Mouse (Mus musculus) cerebellum, adult 8-10 months (tissue): ENCODE measurements at regions not wholly inside any gene's neighbourhood (a gene's known extent, or its start where the extent isn't known, plus 50 kb on each side); places are given as distances from the start of the nearest gene placed in this dataset.
A peak's percentile ranks its signal among the peaks of the same experiment; 100 is the strongest.
"Not testable (repeated sequence)": the region's sequence is repeated elsewhere in the genome, so short reads cannot be mapped to it uniquely, and the experiment has no call there.

Experiments
- DNase-seq: peaks from one replicate; pipeline ENCODE4 v3.0.0; 2022

- DNase-seq, result no peak
These were observed 214.4 kb downstream of the Trim29 start for GRCm38 (mm10) chr9:43524947-43525565.

DNA sequence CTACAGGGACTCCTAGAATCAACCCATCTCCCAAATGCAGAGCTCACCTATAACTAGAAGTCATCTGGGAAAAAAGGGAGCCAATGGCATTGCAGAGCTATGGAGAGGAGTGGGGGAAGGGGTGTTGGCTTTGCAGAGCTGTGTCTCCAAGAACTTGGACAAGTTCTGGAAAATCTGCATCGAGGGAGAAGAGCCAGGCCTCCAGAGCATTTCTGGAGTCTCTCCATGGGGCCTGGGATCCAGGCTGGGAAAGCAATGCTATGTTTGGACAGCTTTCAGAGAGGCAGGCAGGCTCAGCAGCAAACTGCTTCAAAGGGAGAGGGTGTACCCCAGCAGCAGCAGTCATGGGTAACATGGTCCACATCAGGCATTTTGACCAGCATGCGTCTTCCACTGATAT lies 211.6 kb upstream of the Nectin1 start:
- DNase-seq, result no peak

- no peak for DNase-seq
These were observed 207.8 kb upstream of the Nectin1 start for GRCm38 (mm10) chr9:43535967-43536366.

GRCm38 (mm10) chr9:43537121-43537520 lies 206.7 kb upstream of the Nectin1 start:
- no peak for DNase-seq

GRCm38 (mm10) chr9:43540131-43540530 lies 203.7 kb upstream of the Nectin1 start:
- no peak for DNase-seq

DNA sequence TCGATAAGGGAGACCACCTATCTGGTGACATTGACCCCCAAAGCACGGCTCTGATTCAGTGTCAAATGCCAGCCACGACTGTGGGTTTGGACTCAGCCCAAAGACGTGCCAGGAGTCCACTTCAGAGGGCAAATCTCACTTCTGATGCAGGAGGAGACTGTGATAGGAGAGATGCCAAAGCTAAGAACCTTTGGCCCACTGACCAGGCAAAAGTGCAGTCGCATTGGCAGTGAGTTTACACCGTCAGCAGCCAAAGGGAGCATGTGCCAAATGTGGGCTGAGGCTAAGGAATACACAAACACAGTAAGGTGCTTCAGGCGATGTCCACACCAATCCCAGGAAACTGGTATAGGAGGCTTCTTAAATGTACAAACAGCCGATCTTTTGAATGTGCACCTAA lies 202.6 kb upstream of the Nectin1 start:
- no peak for DNase-seq

DNA sequence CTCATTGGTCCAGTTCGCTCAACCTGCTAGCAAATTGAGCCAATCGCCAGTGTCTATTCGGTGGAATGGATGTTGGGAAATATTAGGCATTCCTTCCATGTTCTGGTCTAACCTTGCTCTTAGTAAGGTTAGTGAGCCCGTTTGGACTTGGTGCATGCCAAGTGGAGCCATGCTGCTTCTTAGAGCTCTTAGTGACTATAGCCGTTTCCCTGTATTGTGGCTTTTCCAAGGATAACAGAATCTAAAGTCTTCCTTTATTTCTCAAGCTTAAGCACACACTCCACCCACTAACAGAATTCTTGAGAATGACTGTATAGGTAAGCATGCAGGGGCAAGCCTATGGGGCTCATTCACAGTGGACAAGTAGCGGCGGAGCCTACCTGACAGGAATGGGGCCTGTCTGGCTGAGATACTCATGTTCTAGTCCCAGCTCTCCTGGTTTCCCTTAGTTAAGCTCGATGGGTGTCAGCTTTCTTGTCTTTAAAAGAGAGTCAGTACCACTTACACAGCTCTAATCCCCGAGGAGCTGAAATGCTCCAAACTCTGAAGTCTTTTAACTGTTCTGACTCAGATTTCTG lies 201.6 kb upstream of the Nectin1 start:
- no peak for DNase-seq

- DNase-seq, result peak; percentile 23
These were observed 198.7 kb upstream of the Nectin1 start for GRCm38 (mm10) chr9:43545081-43545565.

DNA sequence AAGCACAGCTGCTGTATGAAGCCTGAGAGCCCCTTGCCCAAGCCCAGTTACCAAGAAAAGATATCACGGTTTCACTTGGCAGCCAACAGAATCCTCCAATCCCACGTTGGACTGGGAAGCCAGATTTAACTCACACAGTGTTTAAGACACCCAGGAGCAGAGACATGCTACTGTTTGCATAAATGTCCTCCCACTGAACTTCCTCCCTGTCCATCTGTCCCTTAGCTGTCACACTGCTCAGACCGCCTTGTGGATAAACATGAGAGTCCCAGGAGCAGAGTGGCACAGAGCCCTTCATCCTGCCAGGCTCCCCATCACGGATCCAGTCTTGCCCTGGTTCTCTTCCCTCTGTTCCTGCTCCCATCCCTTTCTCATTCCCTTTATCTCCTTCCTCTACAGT lies 194.9 kb upstream of the Nectin1 start:
- no peak for DNase-seq

DNA sequence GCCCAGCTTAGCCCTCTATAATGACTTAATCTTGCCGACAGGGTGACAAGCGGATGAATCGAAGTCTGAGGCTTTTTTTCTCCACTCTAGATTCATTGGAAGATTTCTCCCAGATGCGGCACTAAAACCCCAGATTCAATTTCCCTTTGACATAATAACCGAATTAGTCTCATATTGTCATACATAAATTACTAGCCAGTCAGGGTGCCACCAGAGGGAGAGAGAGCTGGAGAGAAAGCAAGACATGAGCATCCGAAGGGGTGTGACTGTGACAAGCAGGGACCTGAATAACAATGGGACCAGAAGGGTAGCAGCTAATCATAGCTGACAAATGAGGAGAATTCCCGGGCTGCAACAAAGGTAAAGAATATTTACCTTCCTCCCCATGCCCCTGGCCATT lies 194.5 kb upstream of the Nectin1 start:
- DNase-seq, result no peak

- DNase-seq, result not testable (repeated sequence)
These were observed 191.0 kb upstream of the Nectin1 start for GRCm38 (mm10) chr9:43552758-43553157.

DNA sequence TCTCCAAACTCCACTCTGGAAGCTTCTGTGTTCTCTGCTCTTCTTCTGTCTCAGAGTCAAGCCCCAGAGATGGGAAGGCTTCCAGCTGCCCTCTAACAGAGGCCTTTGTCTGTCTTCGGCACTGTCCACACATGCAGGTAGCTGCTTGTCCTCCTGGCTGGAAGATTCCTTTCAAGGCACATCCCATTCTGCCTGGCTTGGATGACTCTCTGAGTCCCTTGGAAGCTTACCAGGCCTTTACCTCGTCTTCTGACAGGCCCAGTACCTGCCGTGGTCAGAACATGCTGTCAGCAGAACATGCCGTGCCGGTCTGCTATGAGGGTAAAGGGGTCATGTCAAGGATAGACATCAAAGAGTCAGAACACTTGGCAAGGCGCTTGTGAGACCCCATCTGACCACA lies 181.8 kb upstream of the Nectin1 start:
- DNase-seq, result no peak

GRCm38 (mm10) chr9:43564239-43564906 lies 179.4 kb upstream of the Nectin1 start:
- no peak for DNase-seq

DNA sequence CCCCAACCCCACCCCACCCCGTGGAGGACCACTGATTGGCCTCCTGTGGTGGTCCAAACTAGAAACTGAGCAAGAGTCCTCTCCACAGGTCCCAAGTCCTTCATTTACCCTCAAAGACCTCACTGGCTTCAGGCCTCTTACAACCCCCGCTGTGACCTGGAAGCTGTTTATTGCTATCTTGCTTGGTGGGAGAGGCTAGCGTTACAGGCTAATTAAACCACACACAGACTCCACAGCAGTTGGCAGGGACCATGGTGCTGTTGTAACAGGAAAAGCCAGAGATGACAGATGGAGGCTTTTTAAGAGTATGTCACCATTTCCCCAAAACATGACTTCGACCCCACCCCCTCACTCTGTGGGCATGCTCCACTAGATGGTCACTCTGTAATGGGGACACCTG lies 174.9 kb upstream of the Nectin1 start:
- DNase-seq, result no peak

DNA sequence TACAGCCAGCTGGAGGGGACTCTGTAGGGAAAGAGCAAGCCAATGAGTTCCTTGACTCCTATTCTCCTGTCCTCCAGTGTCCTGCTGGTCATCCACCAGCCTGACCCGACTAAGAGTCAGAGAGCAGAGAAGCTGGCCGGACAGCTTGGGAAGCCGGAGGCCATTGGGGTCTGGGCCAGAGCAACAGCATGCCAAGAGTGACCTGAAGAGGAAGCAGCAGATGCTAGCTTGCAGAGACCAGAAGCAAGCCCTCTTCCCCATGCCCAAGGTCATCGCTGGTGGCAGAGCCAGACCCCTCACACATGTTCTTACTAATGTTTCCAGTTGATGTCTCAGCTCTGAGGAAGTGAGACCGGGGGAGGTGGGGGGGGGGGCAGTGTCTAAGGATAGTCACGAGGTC lies 172.7 kb upstream of the Nectin1 start:
- DNase-seq, result peak; percentile 11

DNA sequence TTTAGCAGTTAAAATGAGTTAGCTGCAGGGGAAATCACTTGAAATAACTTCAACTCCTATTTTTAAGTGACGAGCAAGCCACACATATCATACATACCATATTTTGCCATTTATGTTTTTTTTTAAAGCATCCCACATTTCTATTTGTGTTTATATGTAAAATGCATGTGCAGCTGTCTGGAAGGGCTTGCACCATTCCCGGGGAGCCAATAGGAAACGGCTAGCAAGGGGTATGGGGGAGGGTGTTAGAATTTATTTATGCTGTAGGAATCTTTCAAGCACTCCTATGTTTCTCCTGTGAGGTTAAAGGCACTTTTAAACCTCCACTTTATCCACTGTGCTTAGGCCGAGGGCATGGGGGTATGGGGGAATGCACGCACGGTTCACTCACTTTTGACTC lies 168.1 kb upstream of the Nectin1 start:
- no peak for DNase-seq

DNA sequence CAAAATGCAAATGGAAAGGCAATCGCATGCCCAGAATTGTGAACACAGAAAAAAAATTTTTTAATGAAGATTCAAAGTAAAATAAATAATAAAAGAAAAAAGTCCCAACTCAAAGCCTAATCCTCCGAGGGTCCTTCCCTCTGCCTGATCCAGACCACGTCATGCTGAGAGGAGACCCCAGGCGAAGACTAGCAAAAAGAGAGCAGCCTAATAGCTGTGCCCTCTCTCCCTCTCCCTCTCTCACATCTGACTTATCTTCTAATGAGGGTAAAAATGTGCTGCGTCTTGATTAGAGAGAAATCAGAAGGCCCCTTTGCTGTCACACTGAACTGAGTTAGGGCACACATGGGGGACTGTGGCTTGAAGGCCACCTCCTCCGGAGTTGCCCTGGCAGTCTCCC lies 163.1 kb upstream of the Nectin1 start:
- DNase-seq, result no peak

DNA sequence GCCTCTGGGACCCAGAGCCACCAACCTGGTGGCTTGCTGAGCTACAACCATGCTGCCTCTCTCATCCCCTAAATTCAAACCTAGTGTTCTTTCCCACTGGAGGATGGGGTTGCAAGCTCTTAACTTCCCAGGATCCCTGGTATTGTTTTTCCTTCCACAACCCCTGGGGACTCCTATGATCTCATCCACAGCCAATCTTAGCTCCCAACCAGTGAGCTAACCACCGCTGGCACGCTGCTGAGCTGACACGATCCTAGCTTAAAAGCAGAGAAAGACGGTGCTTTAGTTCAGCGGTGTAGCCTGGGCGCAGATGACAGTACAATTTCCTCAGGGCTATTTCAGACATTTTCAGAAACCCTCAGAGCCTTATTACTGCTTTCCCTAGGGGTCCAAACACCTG lies 158.2 kb upstream of the Nectin1 start:
- DNase-seq, result no peak

GRCm38 (mm10) chr9:43593236-43593635 lies 150.5 kb upstream of the Nectin1 start:
- no peak for DNase-seq

DNA sequence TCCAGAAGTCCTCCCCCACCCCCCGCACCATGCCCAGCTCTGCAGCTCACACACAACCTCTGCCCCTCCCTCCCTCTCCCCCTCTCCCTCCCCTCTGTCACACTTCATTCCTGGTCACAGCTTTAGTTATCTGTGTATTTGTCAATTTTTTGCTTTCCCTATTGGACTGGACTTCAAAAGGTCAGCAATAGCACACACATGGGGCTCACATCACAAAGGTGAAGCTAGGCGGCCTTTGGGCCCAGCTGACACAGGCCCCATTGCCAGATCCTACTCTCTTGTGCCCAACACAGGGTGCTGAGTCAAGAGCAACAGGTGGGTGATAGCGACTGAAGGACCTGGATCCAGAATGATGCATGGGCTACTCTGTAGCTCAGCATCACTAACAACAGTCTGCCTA lies 149.0 kb upstream of the Nectin1 start:
- DNase-seq, result no peak

GRCm38 (mm10) chr9:43595461-43595860 lies 148.3 kb upstream of the Nectin1 start:
- DNase-seq, result no peak

GRCm38 (mm10) chr9:43600396-43600795 lies 143.4 kb upstream of the Nectin1 start:
- no peak for DNase-seq

GRCm38 (mm10) chr9:43617632-43618031 lies 126.2 kb upstream of the Nectin1 start:
- DNase-seq, result no peak

DNA sequence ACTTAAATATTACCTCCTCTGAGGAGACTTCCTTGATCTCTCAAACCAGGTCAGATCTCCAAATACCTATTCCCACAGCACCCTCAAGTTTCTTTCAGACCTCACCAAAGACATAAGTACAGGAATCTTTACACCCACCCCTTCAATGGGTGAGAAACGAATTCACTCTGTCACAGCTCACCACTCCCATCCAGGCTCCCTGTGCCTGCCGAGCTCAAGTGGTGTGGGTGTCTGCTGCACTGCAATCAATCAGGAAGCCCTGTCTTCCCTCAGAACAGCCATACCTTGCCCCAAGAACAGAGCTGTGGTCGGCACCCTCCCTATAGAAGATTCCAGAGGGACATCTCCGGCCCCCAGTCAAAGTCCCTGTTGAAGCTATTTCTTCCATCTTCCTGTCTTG lies 116.2 kb upstream of the Nectin1 start:
- DNase-seq, result no peak

DNA sequence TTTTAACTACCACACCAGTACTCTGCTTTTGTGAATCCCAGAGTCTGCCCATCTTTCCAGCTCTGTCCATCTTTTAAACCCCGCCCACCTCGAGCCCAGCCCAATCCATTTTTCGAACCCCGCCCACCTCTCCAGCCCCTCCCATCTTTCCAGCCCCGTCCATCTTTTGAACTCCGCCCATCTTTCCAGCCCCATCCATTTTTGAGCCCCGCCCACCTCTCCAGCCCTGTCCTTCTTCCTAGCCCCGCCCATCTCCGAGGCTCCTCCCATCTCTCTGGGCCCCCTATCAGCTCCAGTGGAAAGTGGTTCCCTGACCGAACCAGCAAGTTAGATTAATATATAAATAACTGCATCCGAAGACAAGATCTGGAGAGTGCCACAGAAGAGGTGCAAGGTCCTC lies 115.0 kb upstream of the Nectin1 start:
- no peak for DNase-seq
